ENCODE assay signal across 9 mouse cellular contexts in genomic region chr7:28544051-28544601, GRCm38 (mm10). TPM values are rescaled to one million over a fixed set of nuclear protein-coding genes. Genes with fewer than 3 reads are reported as not detected.
DNase-seq lines count a peak whose midpoint lies in the region; ATAC-seq lines count a peak whose summit lies in the region.
"Had no signal": no experiment of that assay in that cellular context is flagged by ENCODE, and none has a peak within 500 bp of the region (broad histone marks: within the 10 kb centered on the region; RNA-seq: fewer than 3 reads in every experiment).

No protein-coding gene starts in this region.

- H3K9ac ChIP-seq in embryonic facial prominence, embryonic 13.5 days, result no peak overlapping the region
- H3K9ac ChIP-seq in midbrain, embryonic 11.5 days (ENCODE audit: low read length), result peak overlapping the region; percentile 16; the same call in 1 of the 2 replicates

- 1% methylated on average over 26 of the region's 27 CpGs for WGBS in embryonic facial prominence, embryonic 13.5 days
- WGBS in midbrain, embryonic 11.5 days, result 2% methylated on average over 24 of the region's 27 CpGs

- no peak overlapping the region for H3K4me3 ChIP-seq in embryonic facial prominence, embryonic 13.5 days
- peak overlapping the region; percentile 11; the same call in 1 of the 2 replicates for H3K4me3 ChIP-seq in midbrain, embryonic 11.5 days (ENCODE audit: low read depth, low read length)

- peak overlapping the region; percentile 26; the same call in 1 of the 2 replicates for H3K4me2 ChIP-seq in embryonic facial prominence, embryonic 13.5 days
- H3K4me2 ChIP-seq in midbrain, embryonic 11.5 days, result peak overlapping the region; percentile 50

- peak; percentile 43 for DNase-seq in adrenal gland, adult 2 months
- no peak for DNase-seq in adrenal gland, postnatal 10 days
- DNase-seq in kidney, adult 8-10 months, result peak; percentile 41 to 52
- peak; percentile 89 for DNase-seq in midbrain, embryonic 11.5 days (ENCODE audit: low spot score, missing footprints)
- no peak for DNase-seq in cerebellum, postnatal 36 days
- DNase-seq in adrenal gland, adult 18-20 months (ENCODE audit: low spot score in 2 of 2), result no peak
- DNase-seq in lung, postnatal 4 days, result no peak
- DNase-seq: adrenal gland, postnatal 25 days had no signal

- no peak for ATAC-seq in embryonic facial prominence, embryonic 13.5 days (ENCODE audit: insufficient number of reproducible peaks, insufficient read depth, low FRiP score, low TSS enrichment, low read depth)
- peak; percentile 45 for ATAC-seq in midbrain, embryonic 11.5 days (ENCODE audit: low FRiP score)

- no peak overlapping the region for H3K27ac ChIP-seq in embryonic facial prominence, embryonic 13.5 days
- H3K27ac ChIP-seq in midbrain, embryonic 11.5 days (ENCODE audit: low read depth, low read length), result no peak overlapping the region

- peaks cover 61% of the 10 kb centered on the region for H3K27me3 ChIP-seq in embryonic facial prominence, embryonic 13.5 days
- peaks cover 18% of the 10 kb centered on the region for H3K27me3 ChIP-seq in midbrain, embryonic 11.5 days (ENCODE audit: control insufficient read depth, insufficient read depth, low read length)

- H3K36me3 ChIP-seq in embryonic facial prominence, embryonic 13.5 days, result no peaks in the 10 kb centered on the region
- no peaks in the 10 kb centered on the region for H3K36me3 ChIP-seq in midbrain, embryonic 11.5 days (ENCODE audit: control insufficient read depth, insufficient read depth, low read length)

- H3K4me1 ChIP-seq in embryonic facial prominence, embryonic 13.5 days, result peaks cover 18% of the 10 kb centered on the region
- H3K4me1 ChIP-seq in midbrain, embryonic 11.5 days (ENCODE audit: control insufficient read depth, insufficient read depth, low read length), result peaks cover 15% of the 10 kb centered on the region

- no peaks in the 10 kb centered on the region for H3K9me3 ChIP-seq in embryonic facial prominence, embryonic 13.5 days
- H3K9me3 ChIP-seq in midbrain, embryonic 11.5 days (ENCODE audit: control insufficient read depth, low read length), result no peaks in the 10 kb centered on the region

RNA-seq across cellular contexts. Expression of gene Nccrp1, which starts 2.9 kb away (rescaled TPM):
- not detected for total RNA-seq in adrenal gland, adult 2 months (2021)
- 0.10 TPM in 1 of 2 replicates, not detected in the other for polyA plus RNA-seq in adrenal gland, adult 2 months (2012; rRNA removed)
- total RNA-seq in adrenal gland, postnatal 10 days (2021), result not detected
- polyA plus RNA-seq in embryonic facial prominence, embryonic 13.5 days (2015; fragmentation: Nextera tagmentation; extraction: Ambion mirVana), result 0.18 TPM in 1 of 2 replicates, not detected in the other
- polyA plus RNA-seq in midbrain, embryonic 11.5 days (2014; fragmentation: Nextera tagmentation; extraction: Ambion mirVana), result not detected in 2 replicates
- total RNA-seq in adrenal gland, adult 18-20 months (2021), result not detected
- total RNA-seq: adrenal gland, postnatal 25 days had no signal

RNA-seq across cellular contexts. Expression of gene Sycn, which starts 3.4 kb away (rescaled TPM):
- total RNA-seq in adrenal gland, adult 2 months (2021), result not detected
- polyA plus RNA-seq in adrenal gland, adult 2 months (2012; rRNA removed), result 0.44 and 0.48 TPM in 2 replicates
- total RNA-seq in adrenal gland, postnatal 10 days (2021), result not detected
- polyA plus RNA-seq in embryonic facial prominence, embryonic 13.5 days (2015; fragmentation: Nextera tagmentation; extraction: Ambion mirVana), result not detected in 2 replicates
- not detected in 2 replicates for polyA plus RNA-seq in midbrain, embryonic 11.5 days (2014; fragmentation: Nextera tagmentation; extraction: Ambion mirVana)
- not detected for total RNA-seq in adrenal gland, adult 18-20 months (2021)
- total RNA-seq: adrenal gland, postnatal 25 days had no signal

RNA-seq across cellular contexts. Expression of gene Ifnl3, which starts 21.5 kb away (rescaled TPM):
- total RNA-seq in adrenal gland, adult 2 months (2021), result not detected
- polyA plus RNA-seq in adrenal gland, adult 2 months (2012; rRNA removed), result 0.48 and 0.59 TPM in 2 replicates
- total RNA-seq in adrenal gland, postnatal 10 days (2021), result not detected
- polyA plus RNA-seq in embryonic facial prominence, embryonic 13.5 days (2015; fragmentation: Nextera tagmentation; extraction: Ambion mirVana), result not detected in 2 replicates
- polyA plus RNA-seq in midbrain, embryonic 11.5 days (2014; fragmentation: Nextera tagmentation; extraction: Ambion mirVana), result not detected in 2 replicates
- not detected for total RNA-seq in adrenal gland, adult 18-20 months (2021)
- total RNA-seq: adrenal gland, postnatal 25 days had no signal

RNA-seq across cellular contexts. Expression of gene Ifnl2, which starts 33.9 kb away (rescaled TPM):
- not detected for total RNA-seq in adrenal gland, adult 2 months (2021)
- polyA plus RNA-seq in adrenal gland, adult 2 months (2012; rRNA removed), result 0.33 and 1.00 TPM in 2 replicates
- not detected for total RNA-seq in adrenal gland, postnatal 10 days (2021)
- not detected in 2 replicates for polyA plus RNA-seq in embryonic facial prominence, embryonic 13.5 days (2015; fragmentation: Nextera tagmentation; extraction: Ambion mirVana)
- not detected in 2 replicates for polyA plus RNA-seq in midbrain, embryonic 11.5 days (2014; fragmentation: Nextera tagmentation; extraction: Ambion mirVana)
- total RNA-seq in adrenal gland, adult 18-20 months (2021), result not detected
- total RNA-seq: adrenal gland, postnatal 25 days had no signal

RNA-seq across cellular contexts. Expression of gene Samd4b, which starts 53.8 kb away (rescaled TPM):
- 10 to 100 TPM; 61.0 to 78.2 TPM for total RNA-seq in adrenal gland, adult 2 months (2021)
- 127 and 146 TPM in 2 replicates for polyA plus RNA-seq in adrenal gland, adult 2 months (2012; rRNA removed)
- 10 to 100 TPM; 45.5 to 49.6 TPM for total RNA-seq in adrenal gland, postnatal 10 days (2021)
- 32.8 and 33.3 TPM in 2 replicates for polyA plus RNA-seq in embryonic facial prominence, embryonic 13.5 days (2015; fragmentation: Nextera tagmentation; extraction: Ambion mirVana)
- 23.8 and 27.8 TPM in 2 replicates for polyA plus RNA-seq in midbrain, embryonic 11.5 days (2014; fragmentation: Nextera tagmentation; extraction: Ambion mirVana)
- total RNA-seq in adrenal gland, adult 18-20 months (2021), result 10 to 100 TPM; 67.9 to 72.7 TPM

Comparison
In these comparisons a context has a peak if more than half of its experiments do, and no peak if none do; other contexts are left out.
1. DNase-seq: peak in adrenal gland, adult 2 months (single experiment), kidney, adult 8-10 months (2 of 2) and midbrain, embryonic 11.5 days (single experiment); none in adrenal gland, postnatal 10 days (single experiment), cerebellum, postnatal 36 days (0 of 2), adrenal gland, adult 18-20 months (0 of 2) and lung, postnatal 4 days (0 of 2).